Mouse (Mus musculus) hematopoietic stem cell, adult 5-6 weeks (primary cell): ENCODE data around the gene Mbd4. TPM values are rescaled to one million over a fixed set of nuclear protein-coding genes. Genes with fewer than 3 reads are reported as not detected.
A peak's percentile ranks its signal among the peaks of the same experiment; 100 is the strongest.

Experiments used
- ATAC-seq, 2 experiments: fragments of 125-278 bp in 1 of 2; replicated peaks in 1 of 2; 2 replicates each; pipeline ENCODE4 v1.8.0; 2016 to 2017; ENCODE audit warnings: inconsistent platforms in 2 of 2, mild to moderate bottlenecking in 2 of 2, moderate number of reproducible peaks in 2 of 2, low read depth in 1 of 2, moderate TSS enrichment in 1 of 2; ENCODE audit not compliant: low FRiP score in 2 of 2, poor library complexity in 2 of 2, severe bottlenecking in 2 of 2, insufficient read depth in 1 of 2, low TSS enrichment in 1 of 2
- total RNA-seq: library from RNA; stranded (forward); fragments of 172-1452, 232-1000 nt; gene quantifications from 2 replicates; pipeline ENCODE4 v1.2.3, GENCODE M21; 2017

Gene Mbd4
- total RNA-seq, 1 experiment from 2014 or later, result 27.3 TPM

DNA sequence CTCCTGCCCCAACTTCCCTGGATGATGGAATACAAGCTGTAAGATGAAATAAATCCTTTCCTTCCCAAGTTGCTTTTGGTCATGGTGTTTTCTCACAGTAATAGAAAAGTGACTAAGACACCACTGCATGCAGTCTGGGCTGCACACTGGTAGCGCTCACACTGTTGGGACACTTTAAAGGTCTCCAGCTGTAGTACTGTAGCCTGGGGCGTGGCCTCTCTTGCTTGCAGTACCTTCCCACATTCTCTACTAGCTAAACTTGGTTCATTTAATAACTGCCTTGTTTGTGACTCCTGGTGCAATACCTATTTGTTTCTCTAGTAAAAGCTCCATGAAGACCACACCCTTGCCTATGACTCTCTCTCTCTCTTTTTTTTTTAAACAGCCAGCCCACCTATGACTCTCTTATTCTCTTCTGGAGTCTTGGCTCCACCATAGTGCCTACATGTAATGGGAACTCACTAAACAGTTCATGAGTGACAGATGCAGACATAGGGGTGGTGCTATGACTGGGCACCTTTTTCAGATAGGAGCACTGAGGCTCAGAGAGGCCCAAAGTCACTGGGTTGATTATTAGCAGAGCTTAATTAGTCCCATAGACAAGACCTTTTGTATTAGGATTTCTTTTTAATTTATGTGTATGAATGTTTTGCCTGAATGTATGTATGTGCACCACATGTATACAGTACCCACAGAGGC is 20.9 kb downstream of the Mbd4 start:
- no peak for ATAC-seq

DNA sequence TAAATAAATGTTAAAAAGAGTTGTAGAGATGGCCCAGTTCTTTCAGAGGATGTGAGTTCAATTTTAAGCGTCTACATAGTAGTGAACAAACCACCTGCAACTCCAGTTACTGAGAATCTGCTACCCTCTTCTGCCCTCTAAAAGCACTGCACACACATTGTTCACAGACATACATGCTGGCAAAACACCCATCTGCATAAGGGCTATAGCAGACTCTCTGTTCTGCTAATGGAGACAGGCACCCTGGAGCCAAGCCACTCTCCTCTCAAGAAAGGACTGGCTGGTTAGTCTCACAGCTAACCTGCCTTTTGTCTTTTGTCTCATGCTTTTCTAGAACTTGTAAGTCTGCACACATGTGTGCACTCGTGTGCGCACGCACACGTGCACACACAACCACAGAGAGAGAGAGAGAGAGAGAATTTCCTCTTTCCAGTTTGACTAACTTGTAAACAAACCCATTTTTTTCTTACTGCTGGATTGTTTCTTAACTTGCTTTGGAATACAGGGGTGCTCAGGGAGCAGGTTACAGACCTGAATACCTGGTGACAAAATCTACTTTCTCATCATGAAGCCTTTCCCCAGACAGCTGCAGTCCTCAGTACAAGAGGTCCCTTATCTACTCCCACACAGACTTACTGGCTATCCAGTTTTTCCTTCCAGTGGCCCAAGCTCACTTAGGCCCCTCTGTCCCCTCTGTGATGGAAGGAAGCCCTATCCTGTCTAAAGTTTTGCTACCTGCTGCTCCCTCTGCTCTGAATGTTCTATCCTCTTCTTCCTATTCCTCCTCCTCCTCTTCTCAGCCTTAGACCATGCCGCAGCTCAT is 22.2 kb downstream of the Mbd4 start:
- no peak for ATAC-seq

DNA sequence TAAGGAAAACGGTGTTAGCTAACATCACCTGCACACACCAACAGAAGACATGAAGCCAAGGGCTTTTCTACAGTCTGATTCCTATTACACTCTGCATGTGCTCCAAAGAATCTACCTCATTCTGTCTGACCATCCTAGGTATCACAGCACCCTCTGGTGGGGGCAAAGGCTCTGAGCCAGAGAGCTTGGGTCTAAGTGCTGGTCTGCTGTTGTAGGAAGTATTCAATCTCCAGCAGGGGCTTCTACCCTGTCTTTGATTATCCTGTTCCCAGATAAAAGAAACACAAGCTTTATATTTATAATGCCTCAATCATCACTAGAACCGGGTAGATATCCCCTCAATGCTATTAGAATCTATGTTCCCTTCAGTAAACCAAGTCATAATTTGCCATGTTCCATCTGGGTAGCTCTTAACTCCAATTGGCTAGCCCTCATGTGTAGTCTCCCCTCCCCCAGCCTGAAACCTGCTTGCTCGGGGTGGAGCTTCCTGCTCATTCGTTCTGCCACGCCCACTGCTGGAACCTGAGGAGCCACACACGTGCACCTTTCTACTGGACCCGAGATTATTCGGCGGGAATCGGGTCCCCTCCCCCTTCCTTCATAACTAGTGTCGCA is 29.2 kb downstream of the Mbd4 start:
- peak; percentile 100 for ATAC-seq

DNA sequence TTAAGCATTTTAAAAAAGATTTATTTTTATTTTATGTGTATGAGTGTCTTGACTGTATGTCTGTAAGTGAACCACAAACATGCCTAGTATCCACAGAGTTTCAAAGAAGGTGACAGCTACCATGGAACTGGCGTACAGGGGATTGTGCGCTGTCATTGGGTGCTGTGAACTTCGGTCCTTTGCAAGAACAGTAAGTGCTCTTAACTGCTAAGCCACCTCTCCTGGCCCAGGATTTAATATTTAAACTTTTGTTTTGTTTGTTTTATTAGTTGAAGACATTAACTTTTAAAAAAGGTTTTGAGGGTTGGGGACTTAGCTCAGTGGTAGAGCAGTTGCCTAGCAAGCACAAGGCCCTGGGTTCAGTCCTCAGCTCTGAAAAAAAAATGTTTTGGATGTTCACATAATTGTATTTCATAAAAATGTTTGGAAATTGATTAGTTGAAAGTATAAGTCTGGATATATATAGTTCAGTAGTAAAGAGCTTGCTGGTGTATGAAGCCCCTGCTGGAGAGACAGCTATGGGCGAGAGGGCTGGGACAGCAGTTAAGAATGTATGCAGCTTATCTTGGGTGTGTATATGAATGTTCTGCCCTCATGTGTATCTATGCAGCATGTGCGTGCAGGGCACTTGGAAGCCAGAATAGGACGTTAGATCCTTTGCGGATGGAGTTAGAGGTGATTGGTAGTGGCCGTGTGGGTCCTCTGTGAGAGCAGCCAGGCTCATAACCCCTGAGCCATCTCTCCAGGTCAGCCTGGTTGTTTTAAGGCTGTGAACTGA is 31.8 kb downstream of the Mbd4 start:
- ATAC-seq, result no peak

DNA sequence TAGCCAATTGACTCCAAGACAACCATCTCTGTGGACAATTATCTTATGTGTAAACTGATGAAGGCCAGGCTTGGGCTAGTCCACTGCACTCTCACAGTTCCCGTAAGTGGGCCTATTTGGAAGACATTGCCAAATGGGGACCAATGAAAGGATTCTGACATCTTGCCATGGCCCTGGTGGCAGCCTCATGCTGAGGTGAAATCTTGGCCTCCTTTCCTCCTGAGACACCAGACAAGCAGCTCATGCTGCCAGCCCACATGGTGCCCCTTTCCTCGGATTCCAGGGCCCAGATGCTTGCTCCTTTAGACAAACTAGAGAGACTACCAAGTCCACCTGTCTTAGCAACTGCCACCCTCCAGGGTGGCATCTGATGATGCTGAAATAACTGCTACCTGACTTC is 35.0 kb downstream of the Mbd4 start:
- no peak for ATAC-seq

DNA sequence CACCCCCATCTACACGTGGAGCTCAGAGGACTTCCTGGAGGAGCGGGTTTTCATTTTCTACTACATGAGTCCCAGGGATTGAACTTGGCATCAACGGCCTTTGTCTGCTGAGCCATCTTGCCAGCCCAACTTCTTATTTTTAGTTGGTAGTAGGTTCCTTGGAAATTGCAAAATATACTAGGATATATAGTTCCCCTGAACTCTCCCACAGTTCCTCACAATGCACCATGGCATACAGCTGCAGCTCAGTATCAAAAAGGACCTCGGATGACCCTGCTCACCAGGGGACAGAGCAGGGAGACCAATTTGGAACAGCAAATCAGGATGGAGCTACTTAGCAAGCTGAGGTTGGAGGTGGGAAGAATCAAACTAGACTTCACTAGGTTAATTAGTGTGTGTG is 38.1 kb downstream of the Mbd4 start:
- no peak for ATAC-seq

DNA sequence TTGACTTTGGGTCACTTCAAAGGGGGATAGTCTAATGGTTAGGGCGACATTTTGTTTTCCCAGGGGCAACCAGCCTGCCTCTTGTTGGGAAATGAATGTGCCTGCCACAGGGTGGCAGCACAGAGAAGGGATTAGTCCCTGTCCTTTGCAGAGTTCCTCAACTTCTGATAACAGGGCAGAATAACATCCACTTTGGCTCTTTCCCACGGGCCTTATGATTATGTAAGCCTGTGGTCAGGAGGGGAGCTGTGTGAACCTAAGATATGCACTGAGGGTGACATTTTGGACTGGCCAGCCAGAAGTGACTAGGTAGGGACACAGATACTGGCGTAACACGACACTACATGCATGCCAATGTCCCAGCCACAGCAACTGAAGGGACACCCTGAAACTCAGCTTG is 39.1 kb downstream of the Mbd4 start:
- peak; percentile 83 to 87 for ATAC-seq

DNA sequence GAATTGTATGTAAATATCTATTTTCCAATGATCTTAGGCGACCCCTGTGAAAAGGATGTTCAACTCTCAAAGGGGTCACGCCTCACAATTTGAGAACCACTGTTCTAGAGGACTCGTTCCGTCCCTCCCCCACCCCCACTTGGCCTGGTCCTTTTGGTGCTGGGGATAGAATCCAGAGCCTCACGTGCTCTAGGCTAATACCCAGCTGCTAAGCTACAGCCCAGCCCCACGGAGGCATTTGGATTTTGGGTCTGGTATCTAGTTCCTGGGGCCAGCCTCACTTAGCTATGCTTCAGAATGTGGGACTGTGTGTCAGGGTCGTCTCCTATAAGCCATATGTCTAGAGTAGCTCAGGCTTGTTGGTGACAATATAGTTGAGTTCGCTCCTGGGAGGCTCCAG is 41.6 kb downstream of the Mbd4 start:
- ATAC-seq, result no peak

DNA sequence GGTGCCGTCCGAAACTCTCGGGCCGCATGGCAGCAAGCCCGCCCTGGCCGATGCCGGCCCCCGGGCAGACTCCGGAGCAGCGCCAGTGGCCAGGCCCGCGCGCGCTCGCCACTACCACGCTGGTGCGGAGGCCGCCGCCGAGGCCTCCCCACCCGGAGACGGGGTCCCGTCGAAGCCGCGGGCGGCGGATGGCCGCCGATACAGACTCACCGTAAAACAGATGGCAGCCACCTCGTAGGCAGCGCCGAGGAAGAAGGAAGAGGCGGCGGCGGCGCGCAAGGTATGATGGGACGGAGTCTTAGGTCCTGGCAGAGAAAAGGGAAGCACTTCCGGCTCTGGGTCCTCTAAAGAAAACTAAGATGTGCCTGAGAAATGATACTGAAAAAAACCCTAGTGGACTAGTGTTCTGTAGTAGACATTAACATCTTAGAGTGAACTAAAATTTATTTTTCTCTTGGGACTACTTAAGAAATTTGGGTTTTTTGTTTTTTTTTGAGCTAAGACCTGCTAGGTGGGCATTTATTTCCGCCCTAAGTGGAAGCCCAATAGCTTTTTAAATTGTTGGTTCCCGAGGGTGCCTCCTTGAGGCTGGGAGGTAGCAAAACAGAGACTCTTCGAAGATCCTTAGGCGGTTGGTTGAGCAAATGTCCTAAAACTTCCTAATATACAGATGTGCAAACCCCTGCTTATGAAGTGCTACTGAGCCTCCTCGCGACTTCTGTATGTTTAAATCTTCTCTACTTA is 44.5 kb downstream of the Mbd4 start, which contains the start of gene Rpl32:
Gene Rpl32 (minus strand): TSS at position 260 of the 744 bp plus-strand sequence.
- ATAC-seq, result peak; percentile 90 to 91

DNA sequence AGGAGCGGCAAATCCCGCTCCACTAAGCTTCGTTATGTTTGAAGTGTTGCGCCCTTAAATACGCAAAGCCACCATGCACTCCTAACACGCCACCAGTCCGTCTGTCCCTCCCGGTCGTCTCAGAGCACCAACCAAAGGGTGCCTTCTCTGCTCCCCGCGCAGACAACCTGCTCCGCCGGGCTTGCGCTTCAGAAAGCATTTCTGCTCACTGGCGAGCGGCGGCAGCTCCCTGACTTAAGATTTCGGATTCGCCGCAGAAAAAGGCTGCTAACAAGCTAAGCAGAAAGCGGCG is 45.0 kb downstream of the Mbd4 start:
- no peak for ATAC-seq

DNA sequence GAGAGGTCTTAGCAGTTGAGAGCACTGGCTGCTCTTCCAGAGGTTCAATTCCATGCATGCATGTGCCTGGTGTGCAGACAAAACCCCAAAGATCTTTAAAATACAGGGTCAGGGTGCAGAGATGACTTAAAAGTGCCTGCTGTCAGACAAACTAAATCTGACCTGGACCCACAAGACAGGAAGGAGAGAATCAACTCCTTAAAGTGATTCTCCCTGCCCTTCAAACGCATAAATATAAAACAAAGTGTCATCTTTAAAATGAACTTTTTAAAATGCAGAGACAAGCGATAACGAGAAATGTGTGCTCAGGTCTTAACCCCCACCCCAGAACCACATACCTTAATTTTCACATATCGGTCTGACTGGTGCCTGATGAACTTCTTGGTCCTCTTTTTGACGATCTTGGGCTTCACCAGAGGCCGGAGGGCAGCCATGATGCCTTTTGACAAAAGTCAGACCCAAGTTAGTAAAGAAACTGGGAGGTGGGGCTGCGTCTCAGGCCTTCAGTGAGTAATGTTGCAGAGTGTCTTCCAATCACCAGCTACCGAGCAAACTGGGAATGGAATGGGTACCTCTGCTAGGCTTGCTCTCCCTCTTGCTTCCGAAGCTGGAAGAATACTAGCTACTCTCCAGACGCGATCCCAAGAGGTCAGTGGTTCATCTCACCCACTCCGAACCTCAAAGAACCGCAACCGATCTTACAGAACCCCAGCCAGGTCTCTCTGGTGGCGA is 45.5 kb downstream of the Mbd4 start:
- ATAC-seq, result no peak

DNA sequence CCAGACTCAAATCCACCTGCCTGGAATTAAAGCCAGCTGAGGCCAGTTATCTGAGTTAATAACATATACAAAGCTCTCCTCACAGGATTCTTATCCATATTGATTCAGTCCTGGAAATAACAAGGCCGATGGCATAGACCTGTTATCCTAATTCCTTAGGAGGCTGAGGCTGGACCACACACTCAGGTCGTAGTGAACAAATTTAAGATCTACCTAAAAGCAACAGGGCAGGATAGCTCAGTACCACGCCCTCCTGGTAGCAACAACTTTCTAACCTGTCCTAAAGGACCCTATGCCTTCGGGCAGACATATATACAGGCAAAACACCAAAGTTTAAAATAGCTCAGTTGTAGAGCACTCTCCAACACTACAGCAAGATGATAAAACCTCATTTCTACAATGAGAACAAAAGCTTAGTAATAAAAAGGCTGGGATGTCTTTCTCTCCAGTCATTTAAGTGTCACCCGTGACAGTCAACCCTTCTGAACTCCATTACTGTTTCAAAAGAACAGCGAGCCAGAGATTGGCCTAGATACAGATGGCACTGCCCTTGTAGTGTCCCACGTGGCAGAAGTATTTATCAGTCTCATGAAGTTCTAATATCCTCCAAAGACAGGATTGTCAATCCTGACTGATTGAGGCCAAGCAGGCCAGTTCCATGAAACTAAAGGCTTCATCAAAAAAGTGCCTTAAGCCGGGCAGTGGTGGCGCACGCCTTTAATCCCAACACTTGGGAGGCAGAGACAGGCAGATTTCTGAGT is 48.6 kb downstream of the Mbd4 start:
- ATAC-seq, result no peak

DNA sequence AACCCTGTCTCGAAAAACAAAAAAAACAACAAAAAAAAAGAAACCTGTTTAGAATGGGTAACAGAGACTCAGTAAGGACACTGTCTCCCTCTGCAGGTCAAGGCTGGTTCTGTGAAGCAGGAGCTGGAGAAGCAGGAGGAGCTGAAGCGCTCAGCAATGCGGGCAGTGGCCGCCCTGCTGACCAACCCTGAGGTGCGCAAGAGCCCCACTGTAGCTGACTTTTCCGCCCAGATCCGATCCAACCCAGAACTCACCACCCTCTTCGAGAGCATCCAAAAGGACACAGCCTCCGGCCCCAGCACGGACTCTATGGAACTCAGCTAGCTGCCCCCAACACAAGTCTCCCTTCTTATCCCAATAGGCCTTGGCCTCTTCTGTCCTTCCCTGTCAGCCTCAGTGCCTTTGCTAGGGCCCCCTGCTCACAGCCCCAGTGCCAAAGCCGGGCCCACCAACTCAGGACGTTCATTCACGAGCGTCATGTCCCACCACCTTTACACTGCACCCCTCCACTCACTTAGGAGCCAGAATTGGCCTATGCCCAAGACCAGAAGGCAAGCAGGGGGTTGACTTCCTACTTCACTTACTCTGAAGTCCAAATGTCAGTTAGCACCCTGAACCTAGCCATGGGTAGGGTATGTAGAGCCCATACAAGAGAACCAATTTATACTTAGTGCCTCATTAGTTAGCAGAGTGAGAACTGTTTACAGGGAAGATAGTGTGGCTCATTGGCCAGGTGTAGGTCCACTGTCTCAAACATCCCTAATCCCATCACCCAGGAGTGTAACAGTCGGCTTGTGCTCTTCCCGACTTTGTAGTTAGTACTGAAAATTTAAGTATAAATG is 49.4 kb downstream of the Mbd4 start:
- ATAC-seq, result peak; percentile 79 to 80

DNA sequence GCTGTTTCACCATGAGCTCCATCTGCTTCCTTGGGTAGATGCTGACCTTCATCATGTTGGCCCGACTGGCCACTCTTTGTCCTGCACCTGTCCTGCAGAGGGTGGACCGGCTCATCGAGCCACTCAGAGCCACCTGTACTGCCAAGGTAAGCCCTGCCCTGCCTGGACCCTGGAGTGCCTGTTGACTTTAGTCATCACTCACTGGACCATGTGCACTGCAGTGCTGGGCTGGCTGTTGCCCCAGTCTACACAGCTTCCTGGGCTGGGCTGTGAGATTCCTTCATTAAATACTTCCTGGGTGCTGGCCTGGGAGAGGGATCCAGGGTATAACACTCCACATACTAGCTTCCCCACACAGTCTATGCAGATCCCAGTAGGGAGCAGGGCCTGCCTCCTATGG is 51.4 kb downstream of the Mbd4 start:
- no peak for ATAC-seq

DNA sequence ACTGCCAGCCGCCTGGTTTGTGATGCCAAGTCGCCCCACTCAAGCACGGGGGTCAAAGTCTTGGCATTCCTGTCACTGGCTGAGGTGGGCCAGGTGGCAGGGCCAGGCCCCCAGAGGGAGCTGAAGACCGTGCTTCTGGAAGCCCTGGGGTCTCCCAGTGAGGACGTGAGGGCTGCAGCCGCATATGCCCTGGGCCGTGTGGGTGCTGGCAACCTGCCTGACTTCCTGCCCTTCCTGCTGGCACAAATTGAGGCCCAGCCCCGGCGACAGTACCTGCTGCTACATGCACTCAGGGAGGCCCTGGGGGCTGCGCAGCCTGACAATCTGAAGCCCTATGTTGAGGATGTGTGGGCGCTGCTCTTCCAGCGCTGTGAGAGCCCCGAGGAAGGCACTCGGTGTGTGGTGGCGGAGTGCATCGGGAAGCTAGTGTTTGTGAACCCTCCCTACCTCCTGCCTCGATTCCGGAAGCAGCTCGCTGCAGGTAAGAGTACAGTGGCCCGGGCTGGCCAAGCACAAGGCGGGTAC is 60.4 kb downstream of the Mbd4 start:
- peak; percentile 61 to 62 for ATAC-seq
